Mouse (Mus musculus): Measurements from ENCODE around the gene Palld. TPM values are rescaled to one million over a fixed set of nuclear protein-coding genes. Genes with fewer than 3 reads are reported as not detected.
A peak's percentile ranks its signal among the peaks of the same experiment; 100 is the strongest.

Gene Palld
- total RNA-seq, 2 experiments from 2014 or later: 0.12 to 0.17 TPM

- no peak for ATAC-seq (replicated peaks; ENCODE audit: poor library complexity)
These were observed 124.3 kb downstream of the Palld start for GRCm38 (mm10) chr8:61778194-61778593.

- ATAC-seq (replicated peaks; ENCODE audit: poor library complexity): no peak
These were observed 125.9 kb downstream of the Palld start for GRCm38 (mm10) chr8:61776560-61776959.

DNA sequence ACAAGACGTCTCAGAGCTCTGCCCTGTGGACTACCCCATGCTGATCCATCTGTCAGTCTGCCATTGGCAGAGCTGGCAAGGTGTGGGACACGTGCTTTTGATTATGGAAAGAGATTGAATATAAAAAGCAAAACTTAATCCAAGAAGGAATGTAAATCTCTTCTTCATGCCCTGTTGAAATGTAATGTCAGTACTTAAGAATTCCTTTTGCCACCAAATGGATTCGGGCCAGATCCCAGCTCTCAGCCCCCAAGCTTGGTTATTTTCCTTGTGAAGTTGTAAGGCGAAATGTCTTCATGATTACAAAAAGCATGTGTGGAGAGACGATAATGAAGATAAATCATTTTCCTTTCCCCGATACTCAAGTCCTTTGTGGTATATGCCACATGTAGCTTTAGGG lies 126.6 kb downstream of the Palld start:
- ATAC-seq (replicated peaks; ENCODE audit: poor library complexity): no peak

GRCm38 (mm10) chr8:61774161-61774560 lies 128.3 kb downstream of the Palld start:
- no peak for ATAC-seq (replicated peaks; ENCODE audit: poor library complexity)

DNA sequence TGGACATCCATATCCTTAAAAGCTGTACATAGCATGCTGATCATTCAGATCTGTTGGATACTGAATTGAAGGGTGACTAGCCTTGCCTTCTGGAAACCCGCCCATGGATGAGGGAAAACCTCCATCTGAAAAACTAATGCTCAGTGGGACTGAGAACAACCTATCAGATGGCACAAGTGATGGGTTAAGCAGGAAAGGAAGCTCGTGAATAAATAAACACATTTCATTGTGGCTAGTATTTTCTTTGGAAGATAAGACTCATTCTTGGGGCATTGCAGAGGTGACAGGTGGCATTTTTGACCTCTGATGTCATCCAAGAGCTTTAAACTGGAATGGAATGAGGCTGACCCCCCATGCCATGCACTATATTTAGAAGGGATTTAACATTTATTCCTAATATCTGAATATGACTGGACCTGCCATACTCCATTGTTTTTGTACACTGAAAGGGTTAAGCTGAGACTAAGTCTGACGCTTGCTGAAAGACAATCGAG lies 128.8 kb downstream of the Palld start:
- no peak for ATAC-seq (replicated peaks; ENCODE audit: poor library complexity)

GRCm38 (mm10) chr8:61771328-61771727 lies 131.2 kb downstream of the Palld start:
- no peak for ATAC-seq (replicated peaks; ENCODE audit: poor library complexity)

DNA sequence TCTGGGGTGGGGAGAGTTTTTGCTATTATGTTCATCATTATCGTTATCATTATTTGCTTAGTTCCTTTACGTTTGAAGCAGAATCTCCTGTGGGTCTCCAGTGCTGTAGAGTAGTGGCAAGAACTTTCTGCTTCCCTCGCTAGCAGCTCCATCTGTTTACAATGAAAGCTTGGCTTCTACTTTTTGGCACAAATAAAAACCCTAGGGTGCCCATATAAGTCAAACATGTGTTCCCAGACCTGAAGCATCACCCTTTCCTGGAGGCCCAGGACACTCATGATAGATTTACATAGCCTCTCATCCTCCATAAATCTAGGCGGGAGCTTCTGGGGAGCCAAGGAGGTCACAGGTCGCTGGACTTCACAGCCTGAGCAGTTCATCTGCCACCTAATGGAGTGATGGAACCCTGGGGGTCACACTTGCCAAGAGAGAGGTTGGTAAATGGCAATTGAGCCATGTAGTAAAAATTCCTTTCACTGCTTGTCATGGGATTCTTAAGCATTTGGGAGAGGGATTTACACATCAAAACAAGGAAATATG lies 133.1 kb downstream of the Palld start:
- ATAC-seq (replicated peaks; ENCODE audit: poor library complexity): no peak

- no peak; the same call in 1 of the 2 replicates for ATAC-seq (replicated peaks; ENCODE audit: poor library complexity)
These were observed 142.3 kb downstream of the Palld start for GRCm38 (mm10) chr8:61760190-61760578.

GRCm38 (mm10) chr8:61759327-61760189 lies 142.9 kb downstream of the Palld start:
- ATAC-seq (replicated peaks; ENCODE audit: poor library complexity): peak; percentile 58

- ATAC-seq (replicated peaks; ENCODE audit: poor library complexity): no peak
These were observed 143.7 kb downstream of the Palld start for GRCm38 (mm10) chr8:61758686-61759326.

GRCm38 (mm10) chr8:61756971-61757965 lies 145.2 kb downstream of the Palld start:
- no peak for ATAC-seq (replicated peaks; ENCODE audit: poor library complexity)

DNA sequence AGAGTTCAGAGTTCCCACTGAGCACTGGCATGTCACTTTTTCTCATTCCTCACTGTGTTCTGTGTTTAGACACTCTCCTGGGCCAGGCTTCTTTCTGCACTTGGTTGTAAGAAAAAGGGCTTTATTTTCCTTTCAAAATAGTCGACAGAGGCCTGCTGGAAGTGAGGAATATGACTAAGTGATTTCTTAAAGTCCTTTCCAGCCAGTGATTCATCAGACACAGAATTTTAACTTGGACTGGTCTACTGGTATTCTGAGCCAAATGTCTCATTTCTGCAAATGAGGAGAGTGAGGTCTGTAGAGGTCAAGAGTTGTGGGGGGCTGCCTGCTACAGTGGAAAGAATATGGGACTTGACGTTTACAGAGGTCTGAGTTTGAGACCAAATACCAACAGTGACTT lies 147.3 kb downstream of the Palld start:
- ATAC-seq (replicated peaks; ENCODE audit: poor library complexity): no peak

DNA sequence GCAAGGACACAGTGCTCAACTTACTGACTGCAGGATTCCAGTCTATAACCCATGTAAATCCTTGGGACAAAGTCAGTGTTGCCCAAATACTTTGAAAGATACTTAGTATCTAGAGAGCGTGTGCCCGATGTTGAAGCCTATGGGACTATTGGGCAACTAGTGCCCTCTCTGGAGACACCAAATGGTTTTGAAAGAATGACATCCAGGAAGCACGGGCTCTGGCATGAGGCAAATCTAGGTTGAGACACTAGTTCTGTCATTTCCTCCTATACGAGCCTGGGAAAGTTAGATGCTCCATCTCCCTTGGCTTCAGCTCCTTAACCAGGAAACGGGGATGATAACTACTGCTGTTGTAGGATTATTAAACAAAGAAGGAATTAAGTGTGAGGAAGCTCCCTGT lies 155.4 kb downstream of the Palld start:
- peak; percentile 73 for ATAC-seq (replicated peaks; ENCODE audit: poor library complexity)

- peak; percentile 53; the same call in 1 of the 2 replicates for ATAC-seq (replicated peaks; ENCODE audit: poor library complexity)
These were observed 157.1 kb downstream of the Palld start for GRCm38 (mm10) chr8:61745181-61745980.

DNA sequence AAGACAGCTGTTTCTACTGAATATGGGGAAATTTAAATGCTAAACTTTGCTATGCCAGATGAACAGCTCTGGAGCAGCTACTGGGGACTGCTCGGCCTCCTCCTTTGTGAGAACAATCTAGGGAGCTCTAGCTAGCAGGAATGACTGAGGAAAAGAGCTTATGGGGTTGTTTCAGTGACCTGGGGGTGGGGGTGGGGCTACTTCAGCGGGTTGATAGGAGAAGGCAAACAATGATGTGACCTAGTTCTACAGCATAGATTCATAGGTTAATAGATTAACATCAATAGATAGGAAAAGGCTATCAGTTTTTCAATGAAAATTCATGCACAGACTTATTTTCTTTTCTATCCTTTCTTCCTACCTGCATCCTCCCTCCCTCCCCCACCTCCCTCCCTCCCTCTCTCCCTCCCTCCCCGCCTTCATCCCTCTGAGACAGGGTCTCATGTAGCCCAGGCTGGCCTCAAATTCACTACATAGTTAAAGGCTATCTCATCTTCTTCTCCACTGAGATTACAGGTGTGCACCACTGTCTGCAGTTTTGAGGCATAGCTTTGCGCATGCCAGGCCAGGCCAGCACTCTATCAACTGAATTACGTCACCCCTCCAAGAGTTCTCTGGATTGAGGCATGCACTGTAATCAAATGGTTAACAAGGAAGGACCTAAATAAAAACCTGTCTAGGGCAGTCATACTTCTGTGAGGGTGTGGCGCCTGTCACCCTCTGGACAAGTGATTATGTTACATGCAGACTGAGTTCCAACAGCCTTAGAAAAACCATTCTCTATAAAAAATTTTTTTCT lies 158.5 kb downstream of the Palld start:
- no peak for ATAC-seq (replicated peaks; ENCODE audit: poor library complexity)

DNA sequence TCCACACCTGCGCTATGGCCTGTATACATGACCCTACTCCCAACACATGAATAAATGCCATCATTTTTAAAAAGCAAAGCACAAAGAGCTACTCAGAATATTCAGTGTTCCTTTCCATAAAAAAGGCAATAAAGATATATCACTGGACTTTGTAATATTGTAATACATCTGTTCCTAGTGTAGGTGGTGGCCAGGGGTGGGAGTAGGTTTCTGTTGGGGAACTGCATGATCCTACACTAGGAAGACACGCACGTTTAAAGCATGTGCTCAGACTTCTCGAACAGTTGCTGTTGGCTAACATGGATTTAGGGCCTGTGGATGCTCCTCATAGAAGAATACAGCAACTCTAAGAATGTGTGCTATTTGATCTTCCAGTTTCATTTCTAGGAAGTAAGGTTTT lies 165.0 kb downstream of the Palld start:
- no peak for ATAC-seq (replicated peaks; ENCODE audit: poor library complexity)

DNA sequence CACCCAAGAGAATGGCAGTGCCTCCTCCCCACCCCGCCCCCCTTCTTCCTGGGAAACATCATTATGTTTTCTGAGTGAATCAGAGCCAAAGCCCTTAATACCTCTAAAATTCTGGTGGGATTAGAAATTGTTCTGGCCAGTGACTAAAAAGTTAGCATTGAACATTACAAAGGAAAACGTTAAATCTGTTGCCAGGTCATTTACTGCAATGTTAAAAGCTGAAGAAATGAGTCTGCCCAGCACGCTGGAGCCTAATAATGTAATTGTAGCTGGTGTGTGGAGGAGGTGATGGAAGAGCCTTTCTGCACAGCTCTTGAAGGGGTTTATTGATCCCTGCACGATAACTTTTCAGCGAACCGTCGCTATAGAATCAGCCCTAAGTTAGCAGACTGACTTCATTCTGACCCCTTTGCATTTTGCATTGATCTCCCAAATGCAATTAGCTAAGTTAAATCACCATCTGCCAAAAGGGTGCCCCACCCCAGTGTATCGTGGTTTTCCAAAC lies 165.7 kb downstream of the Palld start:
- no peak for ATAC-seq (replicated peaks; ENCODE audit: poor library complexity)

GRCm38 (mm10) chr8:61736117-61736516 lies 166.4 kb downstream of the Palld start:
- ATAC-seq (replicated peaks; ENCODE audit: poor library complexity): peak; percentile 72

GRCm38 (mm10) chr8:61734164-61734563 lies 168.3 kb downstream of the Palld start:
- no peak for ATAC-seq (replicated peaks; ENCODE audit: poor library complexity)
